Mouse (Mus musculus): ENCODE measurements around the gene Spock2.
A peak's percentile ranks its signal among the peaks of the same experiment; 100 is the strongest.
"Not testable (repeated sequence)": the region's sequence is repeated elsewhere in the genome, so short reads cannot be mapped to it uniquely, and the experiment has no call there.

Spock2 gene

GRCm38 (mm10) chr10:60141656-60142160 is 35.7 kb downstream of the Spock2 start:
- DNase-seq (ENCODE audit: extremely low spot score, low spot score): no peak

GRCm38 (mm10) chr10:60147510-60148047 is 41.6 kb downstream of the Spock2 start:
- DNase-seq (ENCODE audit: extremely low spot score, low spot score): not testable (repeated sequence)

- peak; percentile 84 for DNase-seq (ENCODE audit: extremely low spot score, low spot score)
These were observed 42.1 kb downstream of the Spock2 start for GRCm38 (mm10) chr10:60148087-60148486.

- no peak for DNase-seq (ENCODE audit: extremely low spot score, low spot score)
These were observed 45.2 kb downstream of the Spock2 start for GRCm38 (mm10) chr10:60151107-60151663.

- no peak for DNase-seq (ENCODE audit: extremely low spot score, low spot score)
These were observed 50.0 kb downstream of the Spock2 start for GRCm38 (mm10) chr10:60156016-60156415.

GRCm38 (mm10) chr10:60158144-60158543 is 52.1 kb downstream of the Spock2 start:
- DNase-seq (ENCODE audit: extremely low spot score, low spot score): no peak

GRCm38 (mm10) chr10:60161397-60161796 is 55.4 kb downstream of the Spock2 start:
- not testable (repeated sequence) for DNase-seq (ENCODE audit: extremely low spot score, low spot score)

- not testable (repeated sequence) for DNase-seq (ENCODE audit: extremely low spot score, low spot score)
These were observed 56.4 kb downstream of the Spock2 start for GRCm38 (mm10) chr10:60162184-60162972.

- DNase-seq (ENCODE audit: extremely low spot score, low spot score): no peak
These were observed 56.9 kb downstream of the Spock2 start for GRCm38 (mm10) chr10:60162973-60163255.

- no peak for DNase-seq (ENCODE audit: extremely low spot score, low spot score)
These were observed 58.9 kb downstream of the Spock2 start for GRCm38 (mm10) chr10:60164869-60165268.

- no peak for DNase-seq (ENCODE audit: extremely low spot score, low spot score)
These were observed 60.0 kb downstream of the Spock2 start for GRCm38 (mm10) chr10:60166068-60166467.

GRCm38 (mm10) chr10:60168306-60168705 is 62.3 kb downstream of the Spock2 start:
- no peak for DNase-seq (ENCODE audit: extremely low spot score, low spot score)

GRCm38 (mm10) chr10:60168960-60169359 is 62.9 kb downstream of the Spock2 start:
- no peak for DNase-seq (ENCODE audit: extremely low spot score, low spot score)

- no peak for DNase-seq (ENCODE audit: extremely low spot score, low spot score)
These were observed 64.5 kb downstream of the Spock2 start for GRCm38 (mm10) chr10:60170326-60171089.

- no peak for DNase-seq (ENCODE audit: extremely low spot score, low spot score)
These were observed 65.3 kb downstream of the Spock2 start for GRCm38 (mm10) chr10:60171368-60171767.

GRCm38 (mm10) chr10:60172306-60172705 is 66.3 kb downstream of the Spock2 start:
- no peak for DNase-seq (ENCODE audit: extremely low spot score, low spot score)

- no peak for DNase-seq (ENCODE audit: extremely low spot score, low spot score)
These were observed 67.0 kb downstream of the Spock2 start for GRCm38 (mm10) chr10:60173035-60173434.

- no peak for DNase-seq (ENCODE audit: extremely low spot score, low spot score)
These were observed 68.5 kb downstream of the Spock2 start for GRCm38 (mm10) chr10:60174506-60174905.

- not testable (repeated sequence) for DNase-seq (ENCODE audit: extremely low spot score, low spot score)
These were observed 69.3 kb downstream of the Spock2 start for GRCm38 (mm10) chr10:60175306-60175705.
